Mouse (Mus musculus): ENCODE measurements around the gene Avil.

The Avil gene

DNA sequence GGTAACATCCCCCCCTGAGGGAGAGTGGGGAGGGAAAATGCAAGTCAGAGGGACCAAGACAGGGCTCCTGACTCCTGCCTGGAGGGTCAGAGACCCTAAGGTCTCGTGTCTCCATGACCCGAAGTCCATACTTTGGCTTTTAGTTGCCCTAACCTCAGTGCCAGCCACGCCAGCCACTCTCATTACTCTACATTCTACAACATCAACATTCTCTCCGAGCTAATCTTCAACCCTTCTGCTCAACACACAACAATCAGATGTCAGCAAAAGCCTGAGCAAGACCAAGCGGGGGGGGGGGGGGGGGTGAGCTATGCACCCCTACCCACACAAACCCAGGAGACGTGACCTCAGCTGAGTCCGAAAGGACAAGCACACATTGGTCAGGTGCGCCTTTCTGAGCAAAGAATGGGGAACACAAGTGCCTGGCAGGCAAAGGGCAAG is 32.8 kb downstream of the Avil start:
- no peak for DNase-seq

DNA sequence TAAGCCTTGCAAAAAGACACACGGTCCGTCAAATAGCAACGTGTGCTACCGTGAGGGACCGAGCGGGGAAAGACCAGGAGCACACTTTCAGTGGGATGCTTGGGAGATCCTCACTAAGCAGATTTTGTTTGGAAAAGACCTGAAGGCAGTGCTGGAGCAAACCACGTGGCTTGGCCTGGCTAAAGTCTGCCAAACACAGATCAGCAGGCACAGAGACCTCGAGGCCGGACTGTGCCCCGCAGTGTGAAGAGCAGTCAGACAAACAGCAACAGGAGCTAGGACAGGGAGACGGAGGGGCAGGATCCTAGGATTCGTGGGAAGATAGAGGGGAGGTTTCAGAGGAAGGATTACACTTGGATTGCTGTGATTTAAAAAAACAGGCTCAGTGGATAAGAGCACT is 35.8 kb downstream of the Avil start:
- no peak for DNase-seq

DNA sequence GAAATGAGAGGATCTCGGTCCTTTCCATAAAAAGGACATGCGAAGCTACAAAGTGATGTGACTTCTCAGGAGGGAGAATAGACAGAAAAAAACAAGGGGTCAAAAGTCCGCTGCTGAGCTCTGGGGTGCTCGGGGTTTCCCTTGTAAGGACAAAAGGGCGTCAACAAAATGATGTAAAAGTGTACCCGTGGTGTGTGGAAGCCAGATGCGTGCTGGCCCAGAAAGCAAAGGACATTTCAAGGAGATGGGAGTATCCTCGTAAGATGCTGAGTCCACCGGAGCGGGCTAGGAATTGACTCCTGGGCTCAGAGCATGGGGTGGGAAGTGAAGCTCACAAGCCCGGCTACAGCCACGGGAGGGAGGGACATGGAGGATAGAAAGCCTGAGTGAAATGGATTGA is 37.1 kb downstream of the Avil start:
- DNase-seq = no peak

DNA sequence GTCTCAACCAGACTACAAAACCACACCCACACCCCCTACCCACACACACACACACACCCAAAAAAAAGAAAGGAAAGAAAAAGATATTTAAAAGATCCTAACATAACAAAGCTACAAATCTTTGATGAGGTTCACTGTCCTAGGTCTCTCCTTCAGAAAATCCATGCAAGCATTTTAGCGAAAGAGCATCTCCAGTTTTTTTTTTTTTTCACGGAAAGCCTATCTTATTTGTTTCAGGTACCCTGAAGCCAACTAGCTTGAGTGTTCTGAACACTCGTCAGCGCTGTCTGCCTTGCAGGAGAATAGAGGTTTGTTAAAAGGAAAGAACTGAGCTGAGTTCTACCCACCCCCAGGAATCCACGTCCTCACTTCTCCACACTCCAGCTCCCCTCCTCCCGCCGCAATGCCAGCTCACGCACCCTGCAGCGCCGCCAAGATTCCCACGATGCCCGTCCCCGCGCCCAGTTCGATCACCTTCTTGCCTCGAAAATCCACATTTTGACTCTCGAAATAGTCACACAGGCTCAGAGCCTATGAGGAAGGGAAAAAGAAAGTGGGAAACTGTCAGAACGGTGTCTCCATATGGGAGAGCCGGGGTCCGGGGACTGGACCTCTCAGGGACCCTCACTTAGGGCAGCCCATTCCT is 40.2 kb downstream of the Avil start:
- no peak for DNase-seq

DNA sequence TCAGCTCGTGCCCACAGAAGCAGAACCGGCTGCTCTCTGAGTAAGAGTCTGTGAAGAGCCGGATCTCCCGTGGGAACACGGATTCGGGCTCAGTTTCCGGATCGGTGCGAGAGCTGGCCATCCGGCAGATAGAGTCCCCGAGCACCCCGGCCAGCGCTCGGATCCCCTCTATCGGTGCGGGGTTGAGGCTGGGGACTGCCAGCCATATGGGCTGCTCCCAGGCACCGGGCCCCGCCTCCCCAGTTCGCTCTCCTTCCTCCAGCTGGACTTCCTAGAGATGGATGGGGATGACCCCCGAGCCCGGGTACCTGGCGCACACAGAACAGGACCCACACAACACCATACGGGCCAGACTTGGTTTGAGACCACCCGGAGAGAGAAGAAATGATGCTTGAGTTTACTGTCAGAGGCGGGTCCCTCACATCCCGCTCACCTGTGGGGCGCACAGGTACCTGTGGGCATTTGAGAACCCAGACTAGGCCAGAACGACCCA is 40.8 kb downstream of the Avil start, which contains the start of the genes Mettl1 and Eef1akmt3:
Gene Mettl1 (plus strand): TSS at position 141 of the 493 bp plus-strand sequence.
Gene Eef1akmt3 (minus strand): TSS at position 240 of the 493 bp plus-strand sequence.
- DNase-seq = no peak

DNA sequence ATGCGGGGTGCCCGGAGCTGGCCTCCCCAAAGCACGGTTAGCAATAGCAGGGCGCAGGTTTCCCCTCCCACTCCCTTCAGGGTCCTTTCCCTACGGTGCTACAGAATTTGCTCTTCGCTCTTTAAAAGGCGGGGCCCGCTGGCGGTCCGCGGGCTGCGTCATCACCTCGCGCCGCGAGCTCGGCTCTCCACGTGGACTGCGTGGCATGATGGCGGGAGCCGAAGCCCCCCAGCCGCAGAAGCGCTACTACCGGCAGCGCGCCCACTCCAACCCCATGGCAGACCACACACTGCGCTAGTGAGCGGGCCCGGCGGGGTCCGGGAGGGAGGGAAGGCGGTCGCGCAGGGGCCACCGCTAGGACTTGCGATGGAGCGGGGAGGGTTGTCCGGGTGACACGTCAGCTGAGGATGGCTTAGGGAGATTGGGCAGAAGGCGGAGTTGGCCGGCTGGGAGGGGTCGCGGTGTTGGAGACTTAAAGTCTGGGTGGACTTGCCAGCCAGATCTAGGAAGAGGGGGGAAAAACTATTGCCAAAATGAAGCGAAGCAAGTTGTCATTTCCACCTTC is 41.3 kb downstream of the Avil start:
- peak; percentile 71 to 82 for DNase-seq

DNA sequence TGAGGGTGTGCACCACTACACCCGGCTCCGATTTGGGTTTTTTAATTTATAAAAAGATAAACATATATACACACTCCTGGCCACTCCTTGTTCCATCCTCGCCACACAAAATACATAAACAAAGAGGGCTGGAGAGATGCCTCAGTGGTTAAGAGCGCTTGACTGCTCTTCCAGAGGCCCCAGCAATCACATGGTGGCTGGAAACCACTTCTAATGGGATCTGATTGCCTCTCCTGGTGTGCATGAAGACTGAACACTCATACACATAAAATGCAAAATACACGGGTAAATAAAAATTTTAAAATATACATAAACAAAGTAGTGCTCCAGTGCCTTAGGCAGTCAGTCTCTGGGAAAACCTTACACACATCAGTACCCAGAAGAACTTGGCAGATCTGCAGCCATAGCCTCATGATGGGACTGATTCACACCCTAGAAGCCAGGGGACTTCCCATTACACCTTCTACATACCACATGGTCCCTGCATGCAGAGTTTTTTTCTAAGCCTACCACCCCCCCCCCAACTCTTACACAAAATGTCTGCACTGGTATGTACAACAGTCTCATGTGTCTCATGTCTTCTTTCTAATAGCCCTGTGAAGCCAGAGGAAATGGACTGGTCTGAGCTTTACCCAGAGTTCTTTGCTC is 42.1 kb downstream of the Avil start:
- DNase-seq = no peak

DNA sequence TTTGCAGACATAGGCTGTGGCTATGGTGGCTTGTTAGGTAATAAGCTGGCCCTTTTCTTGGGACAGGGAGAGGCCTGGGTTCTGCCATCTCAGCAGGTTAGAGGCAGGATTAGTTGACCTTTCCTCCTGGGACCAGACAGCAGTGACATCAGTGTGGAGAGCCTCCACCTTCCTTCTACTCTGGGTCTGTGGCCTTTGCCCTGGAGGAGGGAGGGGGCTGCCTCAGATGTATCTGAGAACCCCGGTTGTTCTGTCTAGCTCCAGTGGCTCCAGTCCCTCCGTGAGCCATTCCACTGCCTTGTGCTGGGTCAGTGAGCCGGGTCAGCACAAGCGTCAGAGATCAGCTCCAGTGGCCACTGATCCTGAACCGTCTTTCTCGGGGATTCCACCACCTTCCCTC is 42.7 kb downstream of the Avil start:
- no peak for DNase-seq

DNA sequence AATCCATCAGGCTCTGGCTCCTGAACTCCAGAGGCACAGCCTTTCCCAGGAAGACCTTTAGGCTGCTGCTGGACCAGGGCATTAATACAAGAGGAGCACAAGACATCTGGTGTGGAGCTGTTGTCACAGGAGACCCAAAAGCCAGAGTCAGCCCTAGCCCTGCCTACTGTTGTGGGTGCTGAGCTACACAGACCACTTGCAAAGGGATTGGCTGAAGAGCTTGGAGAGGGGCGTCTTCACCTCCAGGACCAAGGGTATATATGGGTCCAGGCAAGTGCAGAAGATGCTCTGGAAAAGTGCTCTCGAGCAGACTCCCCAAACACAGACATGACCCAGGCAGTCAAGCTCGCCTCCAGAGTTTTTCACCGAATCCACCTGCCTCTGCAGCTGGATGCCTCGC is 47.4 kb downstream of the Avil start, which contains the start of gene Cyp27b1:
Gene Cyp27b1 (plus strand): TSS at position 297 of the 400 bp plus-strand sequence.
- no peak for DNase-seq

DNA sequence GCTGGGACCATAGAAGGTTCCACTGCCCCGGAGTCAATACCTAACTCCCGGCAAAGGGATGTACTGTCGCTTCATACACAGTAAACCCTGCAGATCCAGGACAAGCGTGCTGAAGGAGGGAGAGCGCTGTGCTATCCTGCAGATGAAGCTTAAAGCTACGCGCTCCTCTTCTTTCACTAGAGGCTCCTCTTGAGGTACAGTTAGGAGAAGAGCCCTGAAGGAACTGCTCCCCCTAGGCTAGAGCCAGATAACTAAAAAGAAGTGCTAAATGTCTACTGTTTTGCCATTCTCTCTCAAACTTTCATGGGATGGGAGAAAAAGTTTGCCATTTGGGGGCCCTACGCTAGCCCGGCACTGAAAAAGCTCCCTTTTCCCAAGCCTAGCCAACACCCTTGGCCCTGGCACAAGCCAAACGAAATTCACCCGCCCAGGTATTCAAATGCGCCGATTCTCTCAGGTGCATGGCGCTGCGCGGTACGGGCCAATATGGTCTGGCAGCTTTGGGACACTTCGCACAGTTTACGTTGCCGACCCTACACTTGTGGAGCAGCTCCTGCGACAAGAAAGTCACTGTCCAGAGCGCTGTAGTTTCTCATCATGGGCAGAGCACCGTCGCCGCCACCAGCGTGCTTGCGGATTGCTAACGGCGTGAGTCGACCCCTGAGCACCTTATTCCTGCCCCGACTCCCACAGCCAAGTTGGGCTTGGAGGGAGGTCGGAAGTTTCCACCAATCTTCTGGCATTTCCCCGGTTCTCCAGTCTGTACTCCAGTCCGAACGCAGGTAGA is 48.3 kb downstream of the Avil start:
- no peak for DNase-seq

DNA sequence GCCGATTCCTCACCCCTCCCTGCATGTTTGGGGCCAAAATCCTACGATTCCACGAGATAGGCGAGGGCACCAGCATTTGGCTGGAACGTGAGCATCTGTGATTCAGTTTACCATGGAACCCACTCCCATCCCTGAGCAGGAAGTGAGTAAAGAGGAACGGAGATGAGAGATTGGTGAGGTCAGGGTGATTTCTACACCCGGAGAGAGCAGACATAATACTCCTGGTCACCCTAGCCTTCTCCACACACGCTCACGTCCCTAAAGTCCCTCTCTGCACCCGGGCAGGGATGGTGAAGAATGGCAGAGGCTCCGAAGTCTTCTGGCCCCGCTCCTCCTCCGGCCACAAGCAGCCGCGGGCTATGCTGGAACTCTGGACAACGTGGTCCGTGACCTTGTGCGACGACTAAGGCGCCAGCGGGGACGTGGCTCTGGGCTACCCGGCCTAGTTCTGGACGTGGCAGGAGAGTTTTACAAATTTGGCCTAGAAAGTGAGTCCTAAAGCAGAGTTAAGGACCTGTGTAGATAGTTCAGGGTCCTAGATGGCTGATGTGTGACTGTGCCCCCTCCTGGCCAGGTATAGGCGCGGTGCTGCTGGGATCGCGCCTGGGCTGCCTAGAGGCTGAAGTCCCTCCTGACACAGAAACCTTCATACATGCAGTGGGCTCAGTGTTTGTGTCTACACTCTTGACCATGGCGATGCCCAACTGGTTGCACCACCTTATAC is 49.0 kb downstream of the Avil start:
- DNase-seq = no peak

DNA sequence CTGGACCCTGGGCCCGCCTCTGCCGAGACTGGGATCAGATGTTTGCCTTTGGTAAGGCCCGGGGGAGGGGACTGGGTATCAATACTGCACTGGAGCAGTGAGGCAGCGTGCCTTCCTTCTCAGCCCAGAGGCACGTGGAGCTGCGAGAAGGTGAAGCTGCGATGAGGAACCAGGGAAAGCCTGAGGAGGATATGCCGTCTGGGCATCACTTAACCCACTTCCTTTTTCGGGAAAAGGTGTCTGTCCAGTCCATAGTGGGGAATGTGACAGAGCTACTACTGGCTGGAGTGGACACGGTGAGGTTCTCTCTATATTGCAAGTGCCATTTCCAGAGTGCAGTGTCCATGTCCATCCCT is 49.6 kb downstream of the Avil start:
- DNase-seq = no peak

DNA sequence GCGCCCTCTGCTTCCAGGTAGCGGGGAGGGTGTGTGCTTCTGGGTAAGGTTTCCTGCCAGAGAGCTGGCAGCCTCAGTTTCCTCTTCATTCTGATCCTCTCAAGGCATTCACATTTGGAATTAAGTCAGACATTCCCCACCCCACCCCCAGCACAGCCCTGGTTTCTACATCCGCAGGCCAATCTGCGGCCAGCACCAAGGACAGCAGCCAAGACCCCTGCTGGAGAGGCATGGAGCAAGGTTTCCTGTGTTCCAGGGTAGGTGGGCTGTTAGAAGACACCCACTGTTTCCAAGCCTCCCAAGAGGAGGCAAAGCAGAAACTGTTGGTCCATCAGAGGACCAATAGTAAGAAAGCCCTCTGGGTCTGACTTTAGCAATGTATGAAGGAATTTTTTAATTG is 54.1 kb downstream of the Avil start:
- no peak for DNase-seq

DNA sequence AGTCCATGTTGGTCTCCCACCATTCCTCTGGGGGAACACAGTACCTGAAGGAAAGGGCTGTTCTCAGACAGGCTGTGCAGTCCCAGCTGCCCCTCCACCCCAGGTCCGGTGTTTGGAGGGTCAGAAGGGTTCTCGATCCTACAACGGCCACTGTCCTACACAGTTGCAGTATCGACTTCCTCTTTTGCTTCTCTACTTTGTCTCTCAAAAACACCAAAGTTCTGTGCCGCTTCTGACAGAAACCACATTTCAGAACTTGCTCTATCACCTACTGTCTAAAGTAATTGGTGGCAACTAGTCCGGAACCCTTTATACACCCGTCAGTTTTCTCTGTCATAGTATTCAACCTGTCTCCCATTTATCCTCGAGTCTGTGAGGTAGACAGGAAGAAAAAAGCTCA is 54.9 kb downstream of the Avil start:
- no peak for DNase-seq

DNA sequence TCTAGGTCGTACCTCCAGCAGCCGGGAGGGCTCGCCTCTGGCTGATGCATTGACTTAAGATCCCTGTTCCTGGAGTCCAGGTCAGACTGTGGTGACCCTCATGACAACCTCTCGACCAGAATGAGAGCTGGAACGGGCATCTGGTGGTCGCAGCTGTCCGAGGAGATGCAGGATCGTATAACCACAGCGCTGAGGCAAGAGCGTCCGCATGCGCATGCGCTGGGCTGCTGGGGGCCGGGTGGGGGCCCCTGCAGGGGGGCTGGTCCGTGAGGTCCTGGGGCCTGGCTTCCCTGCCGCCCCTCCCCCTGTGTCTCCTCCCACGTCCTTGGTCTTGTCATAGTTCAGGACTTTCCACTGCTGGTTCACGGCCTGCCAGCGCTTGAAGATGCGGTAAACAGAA is 56.0 kb downstream of the Avil start:
- peak in 1 of 2 experiments; percentile 6 for DNase-seq

DNA sequence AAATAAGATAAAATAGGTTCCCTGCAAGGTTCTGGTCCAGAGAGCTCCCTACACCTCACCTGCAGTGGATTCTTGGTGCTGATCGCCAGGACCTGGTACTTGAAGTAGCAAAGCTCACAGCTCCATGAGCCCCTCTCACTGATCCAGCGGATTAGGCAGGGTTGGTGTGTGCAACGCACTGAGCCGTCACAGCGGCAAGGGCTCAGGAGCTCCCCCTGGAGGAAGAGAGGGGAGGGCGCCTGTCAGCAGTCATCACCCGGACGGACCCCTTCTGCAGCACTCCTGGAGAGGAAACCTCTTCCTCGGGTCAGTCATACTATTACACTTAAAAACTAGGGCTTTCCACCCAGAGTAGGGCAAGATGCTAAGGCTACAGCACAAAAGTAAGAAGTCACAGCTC is 57.7 kb downstream of the Avil start:
- DNase-seq = peak; percentile 58 to 79

DNA sequence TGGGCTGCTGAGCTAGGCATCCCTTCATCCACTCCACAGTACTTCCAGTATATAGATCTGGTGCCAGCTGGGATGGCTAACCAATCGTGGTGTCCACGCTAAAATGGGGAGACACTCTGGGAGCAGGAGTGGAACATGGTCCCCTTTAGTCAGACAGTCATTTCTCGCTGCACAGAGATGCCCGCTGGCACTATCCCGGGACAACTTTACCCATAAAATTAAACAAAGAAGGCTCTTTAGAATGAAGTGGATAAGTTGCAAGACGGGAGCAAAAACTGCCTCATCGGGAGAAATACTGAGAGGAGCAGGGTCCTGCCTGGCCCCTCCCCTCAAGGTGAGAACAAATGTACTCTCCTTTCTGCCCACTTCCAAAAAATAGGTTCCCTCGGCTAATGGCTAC is 58.2 kb downstream of the Avil start:
- DNase-seq = no peak

DNA sequence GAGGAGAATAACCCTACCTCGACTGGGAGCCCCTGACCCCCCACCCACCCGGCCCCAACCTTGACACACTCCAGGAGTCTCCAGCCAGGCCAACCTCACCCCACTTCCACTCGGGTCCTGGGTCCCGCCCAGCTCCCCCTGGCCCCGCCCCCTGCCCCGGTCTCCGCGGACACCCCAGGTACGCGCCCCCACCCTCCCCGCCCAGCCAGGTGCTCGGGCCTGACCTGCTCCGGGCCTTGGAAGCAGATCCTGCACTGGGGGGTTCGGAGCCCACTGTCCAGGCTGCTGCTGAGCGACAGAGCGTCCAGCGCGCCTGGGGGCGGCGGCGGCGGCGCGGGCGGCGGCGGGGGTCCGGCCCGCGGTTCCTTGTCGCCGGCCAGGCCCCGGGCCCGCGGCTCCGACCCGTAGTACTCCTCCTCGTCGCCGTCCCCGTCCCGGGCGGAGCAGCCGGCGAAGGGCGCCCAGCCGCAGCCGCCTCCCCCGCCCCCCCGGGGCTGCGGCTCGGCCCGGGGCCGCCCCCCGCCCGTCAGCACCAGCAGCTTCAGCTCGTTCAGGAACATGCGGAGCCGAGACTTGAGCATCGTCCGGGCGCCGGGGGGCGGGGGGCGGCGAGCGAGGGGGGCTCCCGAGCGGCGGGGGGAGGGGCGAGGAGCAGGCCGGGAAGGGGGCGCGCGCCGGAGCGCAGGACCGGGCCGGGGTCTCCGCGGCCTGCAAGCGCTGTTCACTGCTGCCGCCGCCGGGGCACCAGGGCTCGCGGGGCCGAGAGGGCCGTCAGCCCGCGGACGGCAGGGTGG is 58.9 kb downstream of the Avil start:
- DNase-seq = no peak

DNA sequence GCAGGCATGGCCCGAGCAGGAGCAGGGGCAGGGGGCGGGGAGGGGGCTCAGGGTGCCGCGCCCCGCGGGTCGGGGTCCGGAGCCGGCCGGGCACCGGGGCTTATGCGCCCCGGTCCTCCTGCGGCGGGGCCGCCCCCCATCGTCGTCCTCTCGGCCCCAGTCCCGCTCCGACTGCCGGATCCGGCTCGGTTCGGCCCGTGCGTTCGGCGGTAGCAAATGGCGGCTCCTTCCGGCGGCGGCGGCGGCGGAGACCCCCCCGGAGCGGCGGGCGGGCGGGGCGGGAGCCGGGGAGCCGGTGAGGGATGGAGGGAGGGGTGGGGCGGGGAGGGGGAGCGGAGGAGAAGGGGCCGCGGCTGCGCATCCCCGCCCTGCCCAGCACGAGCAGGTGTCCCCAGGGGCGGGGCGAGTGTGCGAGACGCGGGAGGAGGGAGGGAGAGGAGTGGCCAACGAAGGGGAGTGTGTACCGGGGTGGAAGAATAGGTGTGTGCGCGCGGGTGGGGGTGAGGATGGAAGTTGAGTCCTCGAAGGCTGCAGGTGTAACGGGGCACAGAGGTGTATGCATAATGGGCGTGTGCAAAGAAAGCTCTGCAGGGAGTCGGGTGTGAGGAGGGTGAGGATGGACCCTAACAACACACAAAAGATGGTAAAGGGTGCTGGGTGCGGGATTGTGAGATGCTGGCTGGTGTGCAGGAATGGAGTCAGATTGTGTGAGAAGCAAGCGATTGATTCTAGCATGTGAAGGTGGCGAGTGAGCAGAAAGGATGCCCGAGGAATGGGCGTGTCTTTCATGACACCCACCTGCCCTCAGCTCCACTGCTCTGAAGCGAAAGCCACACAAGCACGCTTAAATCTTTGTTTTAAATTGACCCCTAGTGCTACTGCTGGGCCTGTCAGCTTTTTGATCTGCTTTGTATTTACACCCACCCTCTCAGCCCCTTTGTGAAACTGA is 59.7 kb downstream of the Avil start, which contains the start of gene March9:
Gene March9 (minus strand): TSS at position 217 of the 949 bp plus-strand sequence.
- peak; percentile 76 to 77 for DNase-seq

DNA sequence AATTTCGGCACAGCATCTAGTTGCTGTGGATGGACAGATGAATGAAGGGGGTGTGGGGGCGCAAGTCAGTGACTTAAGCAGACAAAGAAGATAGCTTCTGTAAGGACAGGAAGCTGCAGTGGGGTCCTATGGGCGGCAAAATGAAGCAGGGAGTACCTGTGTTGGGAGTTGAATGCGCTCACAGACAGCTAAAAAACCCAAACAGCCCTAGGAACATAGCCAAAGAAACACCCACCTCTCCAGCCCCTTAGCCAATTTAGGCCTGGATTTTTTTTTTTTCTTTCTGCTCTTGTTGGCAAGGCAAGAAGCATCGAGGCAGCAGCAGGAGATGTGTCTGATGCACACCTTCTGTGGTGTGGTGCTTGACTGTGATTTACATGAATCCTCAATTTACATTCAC is 60.6 kb downstream of the Avil start:
- peak in 1 of 2 experiments; percentile 3 for DNase-seq

Measured in spleen, adult 18-20 months (tissue).